Mouse (Mus musculus) c-Kit-positive CD71-positive TER-119-negative erythroid progenitor cells, embryonic 14.5 days (primary cell): ENCODE data around the gene Arid1b.

Experiments
- DNase-seq: peaks from one replicate; pipeline ENCODE4 v3.0.0-alpha.2; 2013; ENCODE audit warnings: low read depth

Arid1b gene

GRCm38 (mm10) chr17:5112116-5112515 is 118.0 kb downstream of the Arid1b start:
- DNase-seq: no peak

GRCm38 (mm10) chr17:5115952-5116351 is 121.8 kb downstream of the Arid1b start:
- no peak for DNase-seq

- no peak for DNase-seq
Measured at GRCm38 (mm10) chr17:5116990-5117389, 122.9 kb downstream of the Arid1b start.

GRCm38 (mm10) chr17:5118171-5118570 is 124.0 kb downstream of the Arid1b start:
- no peak for DNase-seq

GRCm38 (mm10) chr17:5124643-5125042 is 130.5 kb downstream of the Arid1b start:
- no peak for DNase-seq

GRCm38 (mm10) chr17:5125084-5125855 is 131.1 kb downstream of the Arid1b start:
- DNase-seq: no peak

- DNase-seq: no peak
Measured at GRCm38 (mm10) chr17:5125856-5126806, 132.0 kb downstream of the Arid1b start.

- DNase-seq: no peak
Measured at GRCm38 (mm10) chr17:5129606-5130005, 135.5 kb downstream of the Arid1b start.

GRCm38 (mm10) chr17:5130116-5130515 is 136.0 kb downstream of the Arid1b start:
- DNase-seq: no peak

- no peak for DNase-seq
Measured at GRCm38 (mm10) chr17:5131706-5132105, 137.6 kb downstream of the Arid1b start.

- no peak for DNase-seq
Measured at GRCm38 (mm10) chr17:5132296-5132986, 138.3 kb downstream of the Arid1b start.

- no peak for DNase-seq
Measured at GRCm38 (mm10) chr17:5132987-5133355, 138.8 kb downstream of the Arid1b start.

- DNase-seq: no peak
Measured at GRCm38 (mm10) chr17:5133831-5134230, 139.7 kb downstream of the Arid1b start.

GRCm38 (mm10) chr17:5134271-5134670 is 140.1 kb downstream of the Arid1b start:
- no peak for DNase-seq

GRCm38 (mm10) chr17:5137936-5138335 is 143.8 kb downstream of the Arid1b start:
- DNase-seq: no peak

- DNase-seq: peak; percentile 27
Measured at GRCm38 (mm10) chr17:5138641-5139205, 144.6 kb downstream of the Arid1b start.

GRCm38 (mm10) chr17:5139553-5139952 is 145.4 kb downstream of the Arid1b start:
- no peak for DNase-seq

GRCm38 (mm10) chr17:5143735-5144439 is 149.8 kb downstream of the Arid1b start:
- DNase-seq: no peak

GRCm38 (mm10) chr17:5150660-5151063 is 156.5 kb downstream of the Arid1b start:
- peak; percentile 11 for DNase-seq

GRCm38 (mm10) chr17:5151852-5152251 is 157.7 kb downstream of the Arid1b start:
- DNase-seq: no peak

- no peak for DNase-seq
Measured at GRCm38 (mm10) chr17:5153461-5153860, 159.3 kb downstream of the Arid1b start.
